Mouse (Mus musculus): ENCODE results near the gene Stx8. TPM values are rescaled to one million over a fixed set of nuclear protein-coding genes. Genes with fewer than 3 reads are reported as not detected.

The Stx8 gene
- polyA plus RNA-seq, 1 experiment: 35.8 TPM

DNA sequence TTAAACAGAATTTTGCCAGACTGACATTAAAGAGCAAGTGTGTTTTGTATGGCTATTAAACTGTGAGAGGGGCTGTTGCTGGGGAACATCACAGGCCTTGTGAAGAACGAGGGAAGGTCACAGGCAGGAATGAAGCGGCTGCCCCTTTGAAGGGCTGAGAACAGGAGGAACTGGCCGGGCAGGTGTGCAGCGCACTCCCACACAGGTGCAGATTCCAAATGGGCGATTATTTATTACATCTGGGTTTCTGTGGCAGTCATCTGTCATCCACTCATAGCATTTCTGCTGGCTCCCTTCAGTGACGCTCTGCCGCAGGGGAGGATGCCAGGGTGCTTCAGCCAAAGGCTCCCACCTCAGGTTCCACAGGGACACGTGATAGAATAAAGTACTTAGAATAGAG lies 170.7 kb downstream of the Stx8 start:
- Histone ChIP-seq H3K4me3 (ENCODE audit: low read depth, low read length) (no peak overlapping the region), H3K36me3 (ENCODE audit: control insufficient read depth, insufficient read depth, low read length, poor library complexity, severe bottlenecking) (no peaks in the 10 kb centered on the region), H3K27ac (ENCODE audit: insufficient read depth, low read length) (no peak overlapping the region), H3K27me3 (ENCODE audit: control insufficient read depth, insufficient read depth, low read length, poor library complexity, severe bottlenecking) (no peaks in the 10 kb centered on the region), H3K4me1 (ENCODE audit: control insufficient read depth, insufficient read depth, low read length) (peaks cover 3% of the 10 kb centered on the region), H3K9ac (ENCODE audit: low read depth, poor library complexity, severe bottlenecking) (no peak overlapping the region), H3K9me3 (replicated peaks; ENCODE audit: control insufficient read depth, insufficient read depth, low read length, poor library complexity, severe bottlenecking) (no peaks in the 10 kb centered on the region)
- TF ChIP-seq POLR2A (IDR thresholded peaks at IDR 0.05; ENCODE audit: insufficient read depth, low read length): no peak
- no peak for TF ChIP-seq EP300 (IDR thresholded peaks at IDR 0.05; ENCODE audit: insufficient read depth, low read depth, low read length)
- no peak for TF ChIP-seq CTCF (IDR thresholded peaks at IDR 0.05; ENCODE audit: low read depth, low read length)

DNA sequence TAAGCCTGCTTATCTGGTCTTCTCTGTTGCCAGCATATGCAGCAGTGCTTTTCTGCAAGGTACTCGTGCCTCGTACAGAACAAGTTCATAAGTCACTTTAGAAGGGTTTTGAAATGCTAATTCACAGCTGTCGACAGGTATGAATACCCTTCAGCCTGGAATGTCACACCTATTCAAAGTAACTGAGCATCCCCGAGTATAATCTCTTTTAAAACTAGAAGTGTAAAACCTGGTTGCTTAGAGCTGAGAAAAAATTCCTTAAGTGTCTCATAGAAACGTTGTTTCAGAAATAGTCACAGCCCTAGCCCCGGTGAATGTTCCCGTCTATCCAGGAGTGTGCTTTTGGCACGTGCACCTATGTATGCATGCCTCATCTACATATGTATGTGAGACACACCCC lies 176.3 kb downstream of the Stx8 start:
- Histone ChIP-seq H3K4me1 (ENCODE audit: control insufficient read depth, insufficient read depth, low read length) (peaks cover 2% of the 10 kb centered on the region), H3K9me3 (replicated peaks; ENCODE audit: control insufficient read depth, insufficient read depth, low read length, poor library complexity, severe bottlenecking) (no peaks in the 10 kb centered on the region), H3K9ac (ENCODE audit: low read depth, poor library complexity, severe bottlenecking) (no peak overlapping the region), H3K27ac (ENCODE audit: insufficient read depth, low read length) (no peak overlapping the region), H3K27me3 (ENCODE audit: control insufficient read depth, insufficient read depth, low read length, poor library complexity, severe bottlenecking) (no peaks in the 10 kb centered on the region), H3K36me3 (ENCODE audit: control insufficient read depth, insufficient read depth, low read length, poor library complexity, severe bottlenecking) (no peaks in the 10 kb centered on the region), H3K4me3 (ENCODE audit: low read depth, low read length) (no peak overlapping the region)
- TF ChIP-seq POLR2A (IDR thresholded peaks at IDR 0.05; ENCODE audit: insufficient read depth, low read length) (no peak), CTCF (IDR thresholded peaks at IDR 0.05; ENCODE audit: low read depth, low read length) (no peak)

DNA sequence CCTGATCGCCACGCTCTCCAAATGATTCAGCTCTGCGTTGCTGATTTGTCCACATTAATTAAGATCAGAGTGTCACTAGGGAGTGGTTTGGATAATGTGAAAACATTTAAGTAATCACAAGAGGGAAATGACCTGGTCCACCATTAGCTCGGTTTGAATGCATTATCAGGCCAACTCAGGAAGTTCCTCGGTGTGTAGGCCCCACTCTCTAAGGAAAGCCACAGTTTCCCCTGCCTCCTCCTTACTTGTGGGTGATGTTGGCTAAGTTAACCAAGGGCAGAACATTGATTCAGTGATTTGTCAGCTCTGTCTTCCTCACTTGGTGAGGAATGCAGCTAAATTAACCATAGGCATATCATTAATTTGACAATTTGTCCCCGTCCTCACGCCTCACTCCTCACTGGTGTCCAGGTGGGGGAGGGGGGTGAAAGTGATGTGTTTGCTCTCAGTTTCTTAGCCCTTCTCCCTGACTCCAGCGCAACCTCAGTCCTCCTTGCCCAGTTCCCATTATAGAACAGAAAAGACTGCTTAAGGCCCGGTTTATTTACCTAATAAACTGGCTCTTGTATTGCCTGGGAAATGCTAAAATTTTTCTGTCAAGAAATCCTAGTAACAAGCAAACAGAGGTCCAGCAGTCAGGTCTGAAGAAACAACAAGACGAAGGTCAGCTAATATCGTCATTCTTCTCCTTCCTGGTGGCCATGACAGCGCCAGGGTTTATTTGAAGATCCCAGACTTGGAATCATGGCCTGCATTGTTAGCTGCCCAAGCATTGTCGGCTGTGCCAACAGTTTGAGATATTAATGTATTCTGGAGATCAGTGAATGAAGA lies 178.5 kb downstream of the Stx8 start:
- Histone ChIP-seq H3K4me3 (ENCODE audit: low read depth, low read length) (no peak overlapping the region), H3K27me3 (ENCODE audit: control insufficient read depth, insufficient read depth, low read length, poor library complexity, severe bottlenecking) (no peaks in the 10 kb centered on the region), H3K4me1 (ENCODE audit: control insufficient read depth, insufficient read depth, low read length) (peaks cover 2% of the 10 kb centered on the region), H3K9ac (ENCODE audit: low read depth, poor library complexity, severe bottlenecking) (no peak overlapping the region), H3K9me3 (replicated peaks; ENCODE audit: control insufficient read depth, insufficient read depth, low read length, poor library complexity, severe bottlenecking) (no peaks in the 10 kb centered on the region), H3K36me3 (ENCODE audit: control insufficient read depth, insufficient read depth, low read length, poor library complexity, severe bottlenecking) (no peaks in the 10 kb centered on the region), H3K27ac (ENCODE audit: insufficient read depth, low read length) (no peak overlapping the region)
- TF ChIP-seq POLR2A (IDR thresholded peaks at IDR 0.05; ENCODE audit: insufficient read depth, low read length) (no peak), EP300 (IDR thresholded peaks at IDR 0.05; ENCODE audit: insufficient read depth, low read depth, low read length) (no peak), CTCF (IDR thresholded peaks at IDR 0.05; ENCODE audit: low read depth, low read length) (no peak)

DNA sequence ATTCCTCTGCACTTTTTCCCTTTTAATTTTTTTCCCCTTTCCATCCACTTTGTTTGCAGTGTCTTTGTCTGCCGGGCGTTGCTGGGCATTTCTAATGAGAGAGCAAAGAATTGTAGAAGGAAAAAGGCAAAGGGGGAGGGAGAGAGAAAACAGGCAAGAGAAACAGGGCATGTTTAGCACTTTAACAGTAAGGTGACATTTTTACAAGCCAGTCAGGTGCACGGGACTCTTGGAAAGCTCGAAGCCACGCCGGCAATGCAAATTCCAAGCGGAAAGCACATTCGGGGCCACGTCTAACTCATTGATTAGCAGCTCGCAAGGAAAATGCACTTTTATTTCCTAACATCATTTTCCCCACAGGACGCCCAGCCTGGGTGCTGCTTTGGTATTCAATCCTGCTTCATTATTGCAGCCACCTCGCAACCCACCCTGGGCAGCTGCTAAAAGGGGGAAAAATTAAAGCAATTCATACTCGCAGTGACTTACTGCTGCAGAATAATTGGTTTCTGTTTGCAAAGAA lies 179.1 kb downstream of the Stx8 start:
- Histone ChIP-seq H3K4me1 (ENCODE audit: control insufficient read depth, insufficient read depth, low read length) (peaks cover 2% of the 10 kb centered on the region), H3K27me3 (ENCODE audit: control insufficient read depth, insufficient read depth, low read length, poor library complexity, severe bottlenecking) (no peaks in the 10 kb centered on the region), H3K9ac (ENCODE audit: low read depth, poor library complexity, severe bottlenecking) (peak overlapping the region; percentile 20; the same call in 1 of the 2 replicates), H3K36me3 (ENCODE audit: control insufficient read depth, insufficient read depth, low read length, poor library complexity, severe bottlenecking) (no peaks in the 10 kb centered on the region), H3K27ac (ENCODE audit: insufficient read depth, low read length) (no peak overlapping the region), H3K4me3 (ENCODE audit: low read depth, low read length) (no peak overlapping the region), H3K9me3 (replicated peaks; ENCODE audit: control insufficient read depth, insufficient read depth, low read length, poor library complexity, severe bottlenecking) (no peaks in the 10 kb centered on the region)
- TF ChIP-seq EP300 (IDR thresholded peaks at IDR 0.05; ENCODE audit: insufficient read depth, low read depth, low read length) (no peak), POLR2A (IDR thresholded peaks at IDR 0.05; ENCODE audit: insufficient read depth, low read length) (no peak), CTCF (IDR thresholded peaks at IDR 0.05; ENCODE audit: low read depth, low read length) (no peak)

DNA sequence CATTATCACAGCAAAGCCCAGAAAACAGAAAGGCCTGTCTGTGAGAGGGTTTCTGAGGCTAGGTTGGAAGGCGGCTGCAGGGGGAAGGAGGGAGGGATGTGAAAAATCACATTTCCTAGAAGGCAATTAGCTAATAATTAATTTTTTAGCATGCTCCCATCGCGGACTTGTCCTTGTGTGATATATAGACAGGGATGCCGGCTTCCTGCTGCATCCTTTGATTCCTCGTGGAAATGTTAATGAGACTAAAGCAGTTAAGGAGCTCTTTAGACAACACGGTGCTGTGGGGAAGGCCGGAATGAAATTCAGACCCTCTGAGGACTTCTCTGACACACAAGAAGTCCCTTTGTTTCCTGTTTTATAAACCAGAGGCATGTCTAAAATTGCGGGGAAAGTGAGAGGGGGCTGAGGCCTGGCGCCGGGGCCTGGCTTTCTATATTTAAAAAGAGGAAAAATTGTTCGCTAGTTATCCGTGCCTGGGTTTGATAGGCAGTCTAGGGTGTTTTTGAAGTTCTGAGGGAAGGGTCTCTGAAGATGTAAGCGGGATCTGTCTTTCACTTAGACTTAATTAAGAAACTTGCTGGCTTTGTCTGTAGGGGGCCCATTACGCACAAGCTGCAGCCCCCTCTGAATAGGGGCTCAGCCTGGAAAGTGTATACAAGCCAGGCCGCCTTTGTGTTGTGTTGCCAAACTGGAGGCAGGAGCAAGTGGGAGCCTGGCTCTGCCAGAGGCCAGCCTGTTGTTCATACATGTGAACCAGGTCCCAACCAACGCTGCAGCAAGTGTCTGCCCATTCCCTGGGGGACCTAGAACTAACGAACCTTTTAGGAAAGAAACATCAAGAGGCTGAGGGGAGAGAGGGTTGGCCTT lies 179.8 kb downstream of the Stx8 start:
- H3K27ac ChIP-seq (ENCODE audit: insufficient read depth, low read length): no peak overlapping the region
- no peak overlapping the region for H3K9ac ChIP-seq (ENCODE audit: low read depth, poor library complexity, severe bottlenecking)

More for the DNA sequence above, 179.8 kb downstream of the Stx8 start:
- Histone ChIP-seq H3K4me1 (ENCODE audit: control insufficient read depth, insufficient read depth, low read length) (peaks cover 2% of the 10 kb centered on the region), H3K27me3 (ENCODE audit: control insufficient read depth, insufficient read depth, low read length, poor library complexity, severe bottlenecking) (no peaks in the 10 kb centered on the region), H3K9me3 (replicated peaks; ENCODE audit: control insufficient read depth, insufficient read depth, low read length, poor library complexity, severe bottlenecking) (no peaks in the 10 kb centered on the region), H3K4me3 (ENCODE audit: low read depth, low read length) (no peak overlapping the region), H3K36me3 (ENCODE audit: control insufficient read depth, insufficient read depth, low read length, poor library complexity, severe bottlenecking) (no peaks in the 10 kb centered on the region)
- TF ChIP-seq CTCF (IDR thresholded peaks at IDR 0.05; ENCODE audit: low read depth, low read length) (no peak), EP300 (IDR thresholded peaks at IDR 0.05; ENCODE audit: insufficient read depth, low read depth, low read length) (no peak), POLR2A (IDR thresholded peaks at IDR 0.05; ENCODE audit: insufficient read depth, low read length) (no peak)

Data from ES-Bruce4 (cell line).